Mouse (Mus musculus): Measurements from ENCODE around the gene Ywhag.

Gene Ywhag

DNA sequence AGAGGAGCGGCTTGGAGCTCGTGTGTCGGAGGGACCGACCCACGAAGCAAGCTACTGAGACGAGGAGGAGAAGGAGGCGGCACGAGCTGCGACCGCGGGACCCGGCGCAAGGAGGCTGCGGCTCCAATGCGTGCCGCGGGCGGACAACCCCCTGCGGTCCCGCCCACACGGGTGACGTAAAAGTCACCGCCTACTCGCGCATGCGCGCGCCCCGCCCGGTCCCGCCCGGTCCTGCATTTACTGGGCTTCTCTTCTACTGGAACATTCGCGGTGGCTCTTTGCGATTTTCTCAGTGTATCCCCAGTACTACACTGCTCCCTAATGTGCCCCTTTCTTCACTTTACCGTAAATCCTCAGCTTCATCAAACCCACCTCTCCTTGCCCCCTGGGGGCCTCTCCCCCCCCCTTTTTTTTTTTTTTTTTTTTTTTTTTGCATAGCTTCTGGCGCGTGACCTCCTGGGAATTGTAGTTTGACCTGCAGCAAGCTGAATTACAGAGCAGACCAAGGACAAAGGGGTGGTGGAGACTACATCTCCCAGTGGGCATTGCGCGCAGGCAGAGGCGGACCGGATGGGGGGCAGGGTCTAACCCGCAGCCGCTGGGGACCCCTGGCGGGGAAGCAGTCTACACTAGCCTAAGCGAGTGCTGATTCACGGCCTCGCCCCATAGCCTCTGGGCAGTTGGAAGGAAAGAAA, at the start of gene Ywhag:
Gene Ywhag (minus strand): TSS at position 136 of the 695 bp plus-strand sequence.
- peak; percentile 99 for DNase-seq (ENCODE audit: low read depth, low spot score)

DNA sequence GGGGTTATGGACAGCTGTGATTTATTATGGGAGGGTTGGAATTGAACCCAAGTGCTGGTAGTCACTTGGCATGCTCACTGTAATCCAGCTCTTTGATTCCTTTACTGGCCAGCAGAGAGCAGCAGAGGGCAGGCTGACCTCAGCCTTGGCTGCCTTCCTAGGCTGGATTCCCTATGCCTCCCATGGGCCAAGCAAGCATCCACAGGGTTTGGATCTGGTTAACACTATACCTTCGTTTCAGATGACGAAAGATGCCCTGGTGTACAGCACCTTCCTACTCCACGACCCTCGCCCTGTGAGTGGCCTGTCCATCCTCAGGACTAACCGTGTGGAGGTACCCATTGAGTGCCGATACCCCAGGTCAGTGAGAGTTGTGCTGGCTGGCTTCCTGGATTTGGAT, 48.0 kb upstream of the Ywhag start:
- peak; percentile 81 for DNase-seq (ENCODE audit: low read depth, low spot score)

DNA sequence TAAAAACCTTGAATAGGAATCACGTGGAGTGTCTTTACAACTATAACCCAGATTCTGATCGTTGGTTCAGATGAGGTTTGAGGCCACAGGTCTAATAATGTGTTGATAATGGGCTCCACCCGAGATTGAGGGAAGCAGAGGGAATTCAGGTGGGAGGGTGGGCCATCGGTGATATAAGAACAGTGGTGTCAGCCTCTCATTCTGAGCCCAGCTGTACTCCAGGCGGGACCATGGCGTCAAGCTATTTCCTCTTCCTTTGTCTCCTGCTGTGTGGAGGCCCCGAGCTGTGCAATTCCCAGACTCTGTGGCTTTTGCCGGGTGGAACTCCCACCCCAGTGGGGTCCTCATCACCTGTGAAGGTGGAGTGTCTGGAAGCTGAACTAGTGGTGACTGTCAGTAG, 45.5 kb upstream of the Ywhag start, which contains the start of gene Zp3:
Gene Zp3 (plus strand): TSS at position 196 of the 400 bp plus-strand sequence.
- DNase-seq (ENCODE audit: low read depth, low spot score) = no peak

DNA sequence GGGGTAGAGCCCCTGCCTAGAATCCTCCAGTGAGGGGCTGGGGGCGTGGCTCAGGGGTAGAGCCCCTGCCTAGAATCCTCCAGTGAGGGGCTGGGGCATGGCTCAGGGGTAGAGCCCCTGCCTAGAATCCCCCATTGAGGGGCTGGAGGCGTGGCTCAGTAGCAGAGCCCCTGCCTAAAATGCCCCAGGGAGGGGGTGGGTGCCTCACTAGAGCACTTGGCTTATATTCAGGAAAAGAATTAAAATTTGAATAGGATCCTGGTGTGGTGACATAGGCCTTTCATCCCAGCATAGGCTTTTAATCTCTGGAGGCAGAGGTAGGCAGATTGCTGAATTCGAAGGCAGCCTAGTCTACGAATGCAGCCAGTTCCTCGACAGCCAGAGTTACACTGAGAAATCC, 45.0 kb upstream of the Ywhag start:
- peak; percentile 75 for DNase-seq (ENCODE audit: low read depth, low spot score)

DNA sequence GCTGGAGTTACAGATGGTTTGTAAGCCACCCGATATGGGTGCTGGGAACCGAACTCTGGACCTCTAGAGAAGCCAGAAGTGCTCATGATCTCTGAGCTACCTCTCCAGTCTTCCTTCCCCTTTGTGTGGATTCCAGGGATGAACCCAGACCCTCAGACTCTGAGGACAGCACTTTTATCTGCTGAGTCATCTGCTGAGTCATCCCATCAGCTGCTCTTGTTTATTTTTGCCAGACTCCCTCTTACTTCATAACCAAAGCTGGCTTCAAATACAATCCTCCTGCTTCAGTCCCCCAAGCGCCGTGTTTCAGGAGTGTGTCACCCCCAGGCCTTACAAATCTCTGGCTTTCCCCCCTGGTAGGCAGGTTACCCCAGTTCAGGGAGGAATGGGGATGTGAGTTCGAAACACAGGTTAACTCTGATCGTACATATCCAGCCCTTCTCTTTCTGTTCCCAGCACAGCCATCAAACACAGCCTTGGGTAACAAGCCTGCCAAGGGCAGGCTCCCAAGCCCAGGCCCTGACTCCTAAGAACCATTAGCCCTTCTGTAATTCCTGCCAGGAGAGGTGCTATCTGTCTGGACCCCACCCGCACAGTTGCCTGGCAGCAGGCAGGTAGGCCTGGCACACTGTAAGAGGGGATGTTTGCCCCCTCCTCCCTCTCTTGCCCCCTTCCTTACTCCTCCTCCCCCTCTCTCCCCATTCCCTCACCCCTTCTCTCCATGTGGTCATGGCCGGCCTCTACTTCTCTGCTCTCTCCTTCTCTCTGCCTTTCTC, 41.7 kb upstream of the Ywhag start:
- DNase-seq (ENCODE audit: low read depth, low spot score) = peak; percentile 48

DNA sequence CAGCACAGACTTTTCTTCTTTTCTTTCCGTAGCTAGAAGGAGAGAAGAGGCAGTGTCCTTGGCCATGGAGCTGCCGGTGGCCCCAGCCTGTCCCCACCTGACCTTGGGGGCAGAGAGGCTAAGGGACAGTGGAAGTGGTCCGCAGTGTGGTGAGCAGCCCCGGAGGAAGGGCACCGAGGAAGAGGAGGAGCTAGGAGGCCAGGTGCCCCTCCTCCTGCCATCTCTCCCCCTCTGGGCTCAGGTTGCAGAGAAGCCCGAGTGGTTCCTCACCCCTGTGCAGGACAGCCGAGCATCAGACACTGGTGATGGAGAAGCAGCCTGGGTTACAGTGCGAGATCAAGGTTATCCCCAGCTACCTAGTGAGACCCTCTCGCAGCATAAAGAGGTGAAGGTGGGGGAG, 39.9 kb upstream of the Ywhag start, which contains the start of gene Ssc4d:
Gene Ssc4d (minus strand): TSS at position 167 of the 400 bp plus-strand sequence.
- DNase-seq (ENCODE audit: low read depth, low spot score) = no peak

DNA sequence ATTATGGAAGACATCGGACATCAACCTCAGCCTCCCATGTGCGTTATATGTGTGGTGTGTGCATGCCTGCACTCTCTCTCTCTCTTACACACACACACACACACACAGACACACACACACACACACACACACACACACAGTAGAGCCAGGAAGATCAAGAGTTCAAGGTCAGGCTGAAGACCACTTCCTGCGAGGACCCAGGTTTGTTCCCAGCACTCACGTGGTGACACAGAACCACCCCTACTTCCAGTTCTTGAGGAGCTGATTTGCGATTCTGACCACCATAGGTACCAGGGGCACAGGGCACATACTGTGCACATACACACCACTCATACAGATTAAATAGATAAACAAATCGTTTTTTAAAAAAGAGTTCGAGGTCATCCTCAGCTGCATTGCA, 37.5 kb upstream of the Ywhag start:
- DNase-seq (ENCODE audit: low read depth, low spot score) = peak; percentile 31

DNA sequence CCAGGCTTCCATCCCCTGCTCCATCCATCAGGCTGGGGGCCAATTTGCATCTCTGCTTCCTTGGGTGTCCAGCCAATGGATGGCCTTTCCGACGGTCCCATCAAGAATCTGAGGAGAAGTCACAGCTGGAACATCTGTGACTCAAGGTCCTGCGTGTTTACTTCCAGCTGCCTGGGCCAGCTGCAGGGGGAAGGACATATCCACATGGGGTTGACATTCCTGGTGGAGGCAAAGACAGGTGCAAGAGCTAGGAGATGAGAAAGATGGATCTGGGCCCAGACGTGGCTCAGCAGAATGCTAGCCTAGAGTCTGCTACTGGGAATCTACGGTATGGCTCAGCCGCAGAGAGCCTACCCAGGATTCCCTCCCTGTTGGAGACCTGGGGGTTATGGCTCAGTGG, 35.8 kb upstream of the Ywhag start:
- DNase-seq (ENCODE audit: low read depth, low spot score) = no peak

DNA sequence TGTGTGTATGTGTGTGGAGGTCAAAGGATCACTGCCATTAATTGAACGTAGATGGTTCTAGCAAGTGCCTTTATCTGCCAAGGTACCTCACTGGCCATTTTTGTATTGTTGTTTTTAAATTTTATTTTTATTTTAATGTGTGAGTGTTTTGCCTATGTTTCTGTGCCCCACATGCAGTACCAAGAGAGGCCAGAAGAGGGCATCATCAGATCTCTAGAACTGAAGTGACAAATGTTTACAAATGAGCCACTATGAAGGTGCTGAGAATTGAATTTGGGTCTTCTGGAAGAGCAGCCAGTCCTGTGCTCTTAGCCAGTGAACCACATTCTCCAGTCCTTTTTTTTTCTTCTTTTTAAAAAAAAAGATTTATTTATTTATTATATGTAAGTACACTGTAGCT, 34.4 kb upstream of the Ywhag start:
- DNase-seq (ENCODE audit: low read depth, low spot score) = peak; percentile 80

DNA sequence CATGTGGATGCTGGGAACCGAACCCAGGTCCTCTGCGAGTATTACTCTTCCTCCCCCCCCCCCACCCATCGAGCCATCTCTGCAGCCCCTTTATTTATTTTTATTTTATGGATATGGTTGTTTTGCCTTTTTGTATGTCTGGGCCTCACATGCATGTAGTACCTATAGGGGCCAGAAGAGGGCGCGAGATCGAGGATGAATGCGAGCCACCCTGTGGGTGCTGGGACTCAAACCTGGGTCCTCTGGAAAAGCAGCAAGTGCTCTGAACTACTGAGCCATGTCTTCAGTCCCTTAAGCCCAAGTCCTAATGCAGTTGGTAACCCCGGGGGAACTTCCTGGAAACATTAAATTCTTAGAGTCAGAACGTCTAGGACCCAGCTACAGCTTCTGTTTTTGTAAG, 32.5 kb upstream of the Ywhag start:
- peak; percentile 82 for DNase-seq (ENCODE audit: low read depth, low spot score)

DNA sequence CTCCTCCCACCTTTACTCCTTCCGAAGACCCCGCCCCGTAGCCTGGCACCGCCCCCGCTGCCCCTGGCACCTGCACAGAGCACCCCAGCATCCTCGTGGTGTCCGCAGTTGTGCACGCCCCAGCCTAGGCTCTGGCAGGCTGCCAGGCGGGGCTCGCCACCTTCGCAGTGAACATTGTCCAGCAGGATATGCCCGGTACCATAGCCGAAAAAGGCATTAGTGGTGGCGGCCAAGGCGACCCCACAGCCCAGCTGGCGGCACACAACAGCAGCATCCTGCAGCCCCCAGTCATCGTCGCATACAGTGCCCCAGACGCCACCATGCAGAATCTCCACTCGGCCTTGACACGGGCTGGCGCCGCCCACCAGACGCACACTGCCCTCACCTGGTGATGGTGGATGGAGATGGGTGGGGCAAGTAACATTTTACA, 31.1 kb upstream of the Ywhag start:
- peak; percentile 67 for DNase-seq (ENCODE audit: low read depth, low spot score)

DNA sequence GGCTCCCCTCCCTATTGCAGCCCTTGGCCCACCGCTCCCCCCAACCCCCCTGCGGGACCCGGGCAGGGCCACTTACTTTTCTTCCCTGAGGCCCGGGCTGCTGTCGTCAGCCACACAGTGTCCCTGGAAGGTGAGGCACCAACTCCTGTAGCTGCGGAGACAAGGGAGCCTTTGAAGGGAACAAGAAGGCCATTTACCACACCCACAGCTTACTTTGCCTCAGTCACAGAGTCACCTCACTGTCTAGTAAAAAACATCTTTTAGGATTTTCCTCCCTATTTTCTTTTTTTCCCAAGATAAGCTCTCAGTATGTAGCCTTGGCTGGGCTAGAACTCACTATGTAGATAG, 28.8 kb upstream of the Ywhag start:
- DNase-seq (ENCODE audit: low read depth, low spot score) = peak; percentile 55

DNA sequence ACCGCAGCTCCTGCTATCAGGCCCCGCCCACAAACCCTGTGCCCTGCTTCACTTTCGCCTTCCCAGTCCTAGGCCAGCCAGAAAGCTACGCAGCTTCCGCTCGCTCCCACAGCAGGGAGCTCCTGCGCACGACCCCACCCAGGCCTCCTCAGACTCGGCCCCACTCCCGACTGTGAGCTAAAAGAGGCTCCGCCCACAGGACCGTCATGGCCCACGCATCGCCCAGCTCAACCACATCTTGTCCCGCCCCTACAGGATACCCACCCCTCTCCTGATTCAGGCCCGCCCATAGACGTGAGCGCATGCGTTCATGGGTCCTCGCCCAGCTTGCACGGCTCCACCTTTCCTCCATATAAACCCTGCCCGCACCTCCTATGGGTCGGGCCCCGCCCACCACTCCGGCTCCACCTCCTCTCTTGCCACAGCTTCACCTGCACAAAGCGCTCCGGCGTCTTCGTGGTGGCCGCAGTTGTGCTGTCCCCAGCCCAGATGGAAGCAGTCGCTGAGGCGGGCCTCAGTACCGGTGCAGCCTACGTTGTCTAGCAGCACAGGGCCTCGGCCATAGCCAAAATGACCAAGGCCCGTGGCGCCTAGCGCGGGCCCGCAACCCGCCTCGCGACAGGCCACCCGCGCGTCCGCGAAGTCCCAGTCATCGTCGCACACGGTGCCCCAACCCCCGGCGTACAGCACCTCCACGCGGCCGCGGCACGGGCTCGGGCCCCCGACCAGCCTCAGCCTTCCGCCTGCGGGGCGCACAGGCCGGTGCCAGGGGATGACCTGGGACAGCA, 28.3 kb upstream of the Ywhag start:
- DNase-seq (ENCODE audit: low read depth, low spot score) = peak; percentile 100

DNA sequence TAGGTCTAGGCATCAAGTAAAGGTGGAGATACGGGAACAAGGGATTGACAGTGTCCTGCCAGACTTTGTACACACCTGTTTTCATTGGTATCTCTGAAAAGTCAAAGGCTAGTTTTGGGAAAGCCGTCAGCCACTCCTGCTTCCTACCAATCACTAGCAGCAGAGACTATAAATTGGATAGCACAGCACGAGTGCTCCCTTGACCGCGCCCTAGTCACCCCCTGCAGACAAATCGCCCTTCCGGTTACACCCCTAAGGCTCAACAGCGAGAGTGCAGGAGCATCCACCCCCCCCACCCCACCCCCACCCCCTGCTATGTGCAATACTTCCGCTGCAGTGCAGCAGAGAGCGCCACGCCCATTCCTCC, 27.7 kb upstream of the Ywhag start:
- DNase-seq (ENCODE audit: low read depth, low spot score) = no peak

DNA sequence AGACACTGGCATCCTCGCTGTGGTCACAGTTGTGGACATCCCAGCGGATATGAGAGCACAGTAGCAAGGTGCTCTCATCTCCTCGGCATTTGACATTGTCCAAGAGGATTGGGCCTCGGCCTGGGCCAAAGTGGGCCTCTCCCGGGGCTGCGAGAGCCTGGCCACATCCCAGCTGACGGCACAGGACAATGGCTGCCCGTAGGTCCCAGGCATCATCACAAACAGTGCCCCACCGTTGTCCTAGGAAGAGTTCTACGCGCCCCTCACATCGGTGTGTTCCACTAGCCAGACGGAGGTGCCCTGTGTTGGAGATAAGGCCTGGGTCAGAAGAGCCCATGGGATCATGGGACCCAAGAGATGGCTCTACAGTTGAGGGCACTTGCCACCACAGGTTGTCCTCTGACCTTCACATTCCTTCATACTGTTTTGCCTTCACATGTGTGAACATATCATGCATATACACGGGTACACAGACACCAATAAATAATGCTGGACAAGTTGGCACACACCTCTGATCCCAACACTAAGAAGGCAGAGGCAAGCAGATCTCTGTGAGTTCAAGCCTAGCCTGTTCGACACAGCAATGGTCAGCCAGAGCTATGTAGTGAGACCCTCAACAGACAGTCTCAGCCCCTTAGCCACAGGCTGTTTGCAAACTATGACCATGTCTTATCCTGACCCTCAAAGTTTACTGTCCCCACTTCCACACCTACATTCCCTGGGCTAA, 26.7 kb upstream of the Ywhag start:
- no peak for DNase-seq (ENCODE audit: low read depth, low spot score)

DNA sequence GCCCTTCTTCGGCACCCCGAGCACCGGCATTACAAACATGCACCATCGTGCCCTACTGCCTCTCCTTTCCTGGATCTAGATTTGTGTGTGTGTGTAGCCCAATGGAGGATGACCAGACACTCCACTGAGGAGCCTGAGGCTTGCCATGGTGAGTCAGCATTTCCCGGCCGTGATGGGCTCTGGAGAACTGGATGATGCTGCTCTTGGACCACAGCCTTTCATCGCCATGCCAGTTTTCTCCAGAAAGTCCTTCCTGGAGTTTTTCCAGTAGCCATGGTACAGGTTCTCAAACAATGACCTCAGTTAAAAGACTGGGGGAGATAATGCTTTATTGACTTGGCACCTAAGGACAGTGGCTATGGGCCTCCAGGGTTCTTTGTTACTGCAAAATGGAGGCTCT, 25.5 kb upstream of the Ywhag start:
- peak; percentile 32 for DNase-seq (ENCODE audit: low read depth, low spot score)

DNA sequence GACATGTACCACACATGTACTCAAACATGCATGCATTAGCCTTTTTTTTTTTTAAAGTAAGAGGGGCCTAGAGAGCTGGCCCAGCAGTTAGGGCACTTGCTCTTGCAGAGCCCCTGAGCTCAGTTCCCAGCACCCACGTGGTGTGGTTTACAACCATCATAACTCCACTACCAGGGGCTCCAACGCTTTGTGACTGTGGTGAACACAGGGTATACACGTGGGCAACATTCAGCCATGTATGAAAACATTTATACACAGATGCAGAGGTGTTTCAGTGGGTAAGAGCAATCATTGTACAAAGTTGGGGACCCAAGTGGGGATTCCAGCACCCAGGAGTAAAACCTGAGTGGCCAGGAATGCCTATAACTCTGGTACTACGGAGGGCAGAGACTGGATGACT, 24.0 kb upstream of the Ywhag start:
- DNase-seq (ENCODE audit: low read depth, low spot score) = peak; percentile 18

DNA sequence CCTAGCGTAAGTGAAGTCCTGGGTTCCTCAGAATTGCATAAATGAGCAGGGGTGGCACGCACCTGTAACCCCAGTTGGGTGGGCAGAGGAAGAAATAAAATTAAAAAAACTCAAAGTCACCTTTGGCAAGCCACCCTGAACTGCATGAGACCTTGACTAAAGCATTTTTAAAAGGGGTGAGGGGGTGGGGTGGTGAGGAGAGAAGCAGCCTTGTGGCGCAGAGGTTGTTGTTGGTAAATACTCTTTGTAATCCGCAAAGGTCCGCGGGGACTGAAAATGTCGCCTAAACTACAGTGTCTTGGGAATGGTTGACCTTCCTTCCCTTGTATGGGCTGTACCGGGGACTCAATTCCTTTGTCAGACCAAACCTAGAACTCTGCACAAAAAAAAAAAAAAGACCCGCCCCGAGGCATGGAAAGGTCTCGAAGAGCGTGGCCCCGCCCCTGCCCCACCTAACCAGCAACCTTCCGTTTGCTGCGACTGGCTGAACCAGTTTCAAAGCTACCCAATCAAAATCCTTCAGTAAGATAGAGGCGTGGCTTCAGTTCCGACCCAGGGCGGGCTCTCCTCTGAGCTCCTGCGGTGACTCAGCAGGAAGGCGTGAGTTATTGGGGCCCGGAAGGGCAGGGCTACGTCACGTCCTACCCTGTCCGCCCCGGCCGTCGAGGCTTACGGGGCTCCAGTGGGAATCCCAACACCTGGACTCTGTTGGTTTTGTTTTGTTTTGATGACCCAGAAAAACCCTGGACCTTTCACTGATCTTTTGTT, 23.0 kb upstream of the Ywhag start:
- DNase-seq (ENCODE audit: low read depth, low spot score) = peak; percentile 100

DNA sequence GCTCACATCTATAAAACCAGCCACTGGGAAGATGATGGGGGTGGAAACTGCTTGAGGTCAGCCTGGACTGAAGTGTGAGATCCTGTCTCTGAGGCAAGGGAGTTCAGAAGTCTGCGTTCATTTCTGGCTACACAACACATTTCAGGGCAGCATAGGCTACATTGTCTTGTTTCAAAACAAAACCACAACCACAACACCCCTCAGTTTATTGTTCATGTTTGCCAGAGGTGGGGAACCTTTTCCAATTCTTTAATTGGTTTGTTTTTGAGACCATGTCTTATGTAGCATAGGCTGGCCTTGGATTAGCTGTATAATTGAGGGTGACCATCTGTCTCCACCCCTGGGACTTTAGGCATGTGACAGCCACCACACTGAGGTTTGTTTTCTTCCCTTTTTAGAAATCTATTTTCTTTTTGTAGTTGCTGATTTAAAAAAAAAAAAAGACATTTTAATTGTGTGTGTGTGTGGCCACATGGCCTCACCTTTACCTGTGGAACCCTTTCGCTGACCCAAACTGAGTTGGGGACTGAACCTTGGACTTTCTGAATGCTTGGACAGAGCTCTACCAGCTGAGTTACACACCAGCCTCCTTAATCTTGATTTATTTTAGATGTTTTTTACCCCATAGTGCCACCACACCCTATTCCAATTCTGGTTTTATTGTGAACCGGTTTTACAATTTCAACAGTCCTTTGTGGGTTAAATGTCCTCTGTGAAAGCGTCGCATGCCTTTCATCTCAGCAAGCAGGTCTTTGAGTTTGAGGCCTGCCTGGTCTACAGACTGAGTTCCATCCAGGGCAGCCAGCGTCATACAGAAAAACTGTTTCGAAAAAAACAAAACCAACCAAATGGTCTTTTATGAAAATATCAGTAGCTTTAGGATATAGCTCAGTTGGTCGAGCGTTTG, 22.1 kb upstream of the Ywhag start:
- DNase-seq (ENCODE audit: low read depth, low spot score) = peak; percentile 38

DNA sequence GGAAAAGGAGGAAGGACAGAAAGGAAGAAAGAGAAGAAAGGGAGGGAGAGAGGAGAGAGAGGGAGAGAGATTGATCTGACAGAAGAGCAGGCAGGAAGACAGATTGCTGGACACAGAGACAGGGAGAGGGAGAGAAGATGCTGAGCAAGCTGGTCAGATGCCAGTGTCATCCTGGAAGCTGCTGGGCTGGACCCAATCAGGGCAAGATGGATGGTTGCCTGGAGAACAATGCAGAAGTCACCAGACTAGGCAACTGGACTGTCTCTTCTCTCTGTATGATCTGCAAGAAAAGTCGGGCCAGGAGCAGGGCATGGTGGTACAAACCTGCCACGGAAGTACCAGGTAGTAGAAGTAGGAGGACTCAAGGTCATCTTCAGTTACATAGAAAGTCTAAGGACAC, 18.4 kb upstream of the Ywhag start:
- no peak for DNase-seq (ENCODE audit: low read depth, low spot score)

Data from ZHBTc4 (cell line).